Mouse (Mus musculus) right cerebral cortex, postnatal 4 days (tissue): ENCODE measurements around the gene Iffo2.
"Not testable (repeated sequence)": the region's sequence is repeated elsewhere in the genome, so short reads cannot be mapped to it uniquely, and the experiment has no call there.

Source experiments
- DNase-seq: peaks from one replicate; pipeline ENCODE4 v3.0.0-alpha.2; 2022

Iffo2 gene

GRCm38 (mm10) chr4:139530248-139530647, at the start of gene Iffo2:
Gene Iffo2, plus strand, starts transcription at chr4:139530548.
- DNase-seq, result not testable (repeated sequence)

GRCm38 (mm10) chr4:139481400-139481799, 48.9 kb upstream of the Iffo2 start:
- DNase-seq, result no peak

- DNase-seq, result no peak
Measured at GRCm38 (mm10) chr4:139483461-139484105, 46.8 kb upstream of the Iffo2 start.

GRCm38 (mm10) chr4:139484496-139484895, 45.9 kb upstream of the Iffo2 start:
- no peak for DNase-seq

- DNase-seq, result no peak
Measured at GRCm38 (mm10) chr4:139487085-139487484, 43.3 kb upstream of the Iffo2 start.

- DNase-seq, result no peak
Measured at GRCm38 (mm10) chr4:139488325-139488724, 42.0 kb upstream of the Iffo2 start.

- no peak for DNase-seq
Measured at GRCm38 (mm10) chr4:139489946-139490345, 40.4 kb upstream of the Iffo2 start.

GRCm38 (mm10) chr4:139490413-139491055, 39.8 kb upstream of the Iffo2 start:
- peak; percentile 51 for DNase-seq

GRCm38 (mm10) chr4:139491541-139492170, 38.7 kb upstream of the Iffo2 start:
- no peak for DNase-seq

GRCm38 (mm10) chr4:139492258-139492833, 38.0 kb upstream of the Iffo2 start:
- DNase-seq, result no peak

- no peak for DNase-seq
Measured at GRCm38 (mm10) chr4:139493227-139494025, 36.9 kb upstream of the Iffo2 start.

- no peak for DNase-seq
Measured at GRCm38 (mm10) chr4:139500814-139501213, 29.5 kb upstream of the Iffo2 start.

- DNase-seq, result no peak
Measured at GRCm38 (mm10) chr4:139501702-139502101, 28.6 kb upstream of the Iffo2 start.

GRCm38 (mm10) chr4:139503919-139504318, 26.4 kb upstream of the Iffo2 start:
- no peak for DNase-seq

GRCm38 (mm10) chr4:139505716-139506115, 24.6 kb upstream of the Iffo2 start:
- no peak for DNase-seq

GRCm38 (mm10) chr4:139506727-139507126, 23.6 kb upstream of the Iffo2 start:
- DNase-seq, result no peak

GRCm38 (mm10) chr4:139509069-139509468, 21.3 kb upstream of the Iffo2 start:
- no peak for DNase-seq

- no peak for DNase-seq
Measured at GRCm38 (mm10) chr4:139511557-139511956, 18.8 kb upstream of the Iffo2 start.

- no peak for DNase-seq
Measured at GRCm38 (mm10) chr4:139512985-139513384, 17.4 kb upstream of the Iffo2 start.

GRCm38 (mm10) chr4:139519221-139519620, 11.1 kb upstream of the Iffo2 start:
- no peak for DNase-seq

GRCm38 (mm10) chr4:139521926-139522325, 8.4 kb upstream of the Iffo2 start:
- no peak for DNase-seq

- DNase-seq, result no peak
Measured at GRCm38 (mm10) chr4:139526475-139526874, 3.9 kb upstream of the Iffo2 start.

- DNase-seq, result no peak
Measured at GRCm38 (mm10) chr4:139532081-139532480, 1.7 kb downstream of the Iffo2 start.
